Mouse (Mus musculus): Measurements from ENCODE around the gene Clic5.

DNA sequence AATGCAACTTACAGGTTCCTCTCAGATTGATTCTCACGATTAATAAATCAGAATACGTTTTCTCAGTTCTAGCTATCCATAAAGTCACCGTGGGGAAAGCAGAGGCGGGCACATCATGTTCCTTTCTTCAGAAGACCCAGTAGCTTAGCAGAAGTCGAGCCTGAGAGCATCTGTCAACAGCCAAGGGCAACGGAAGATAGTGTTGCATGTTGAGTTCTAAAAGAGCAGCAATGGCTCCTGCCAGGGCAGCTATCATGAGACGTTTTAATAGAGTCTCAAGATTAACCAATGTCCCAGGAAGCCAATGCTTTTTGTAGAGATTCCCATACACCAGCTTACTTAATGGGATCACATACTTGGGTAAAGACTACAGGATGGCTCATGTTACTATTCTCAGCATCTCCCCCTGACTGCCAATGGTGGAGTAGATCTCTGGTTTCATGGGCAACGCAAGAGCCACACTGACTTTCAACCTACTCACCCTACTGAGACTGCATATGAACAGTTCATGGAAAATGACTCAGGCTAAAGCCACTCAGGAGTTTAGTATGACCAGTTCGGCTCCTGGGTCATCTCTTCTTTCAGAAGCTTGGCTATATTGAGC lies 26.9 kb downstream of the Clic5 start:
- TF ChIP-seq CTCF (IDR thresholded peaks at IDR 0.05) (no peak), EP300 (IDR thresholded peaks at IDR 0.05) (no peak)

Measured in lung, postnatal 0 days (tissue).